Mouse (Mus musculus): Measurements from ENCODE around the gene E030025P04Rik.

E030025P04Rik gene

DNA sequence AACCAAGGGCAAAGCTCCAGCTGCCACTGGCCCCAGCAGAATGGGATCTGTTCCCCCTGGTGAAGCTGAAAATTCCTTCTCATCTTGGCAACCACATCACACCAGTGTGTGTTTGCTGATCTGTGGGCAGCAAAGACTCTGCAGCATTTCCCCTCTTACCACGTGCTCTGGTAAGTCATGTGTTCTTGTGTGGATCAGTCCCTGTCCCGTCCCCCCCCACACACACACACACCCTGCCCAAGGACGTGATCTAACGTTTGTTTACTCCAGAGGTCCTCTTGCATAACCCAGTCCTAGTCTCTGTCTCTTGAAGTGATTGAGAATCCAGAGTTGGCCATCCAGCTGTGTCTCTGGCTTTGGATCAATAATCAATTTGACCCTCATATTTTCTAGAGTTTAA, at the start of gene E030025P04Rik:
TSS of gene E030025P04Rik (minus strand) at position 134 of the 400 bp plus-strand sequence.
- no peak for DNase-seq (ENCODE audit: low spot score in 2 of 2)

DNA sequence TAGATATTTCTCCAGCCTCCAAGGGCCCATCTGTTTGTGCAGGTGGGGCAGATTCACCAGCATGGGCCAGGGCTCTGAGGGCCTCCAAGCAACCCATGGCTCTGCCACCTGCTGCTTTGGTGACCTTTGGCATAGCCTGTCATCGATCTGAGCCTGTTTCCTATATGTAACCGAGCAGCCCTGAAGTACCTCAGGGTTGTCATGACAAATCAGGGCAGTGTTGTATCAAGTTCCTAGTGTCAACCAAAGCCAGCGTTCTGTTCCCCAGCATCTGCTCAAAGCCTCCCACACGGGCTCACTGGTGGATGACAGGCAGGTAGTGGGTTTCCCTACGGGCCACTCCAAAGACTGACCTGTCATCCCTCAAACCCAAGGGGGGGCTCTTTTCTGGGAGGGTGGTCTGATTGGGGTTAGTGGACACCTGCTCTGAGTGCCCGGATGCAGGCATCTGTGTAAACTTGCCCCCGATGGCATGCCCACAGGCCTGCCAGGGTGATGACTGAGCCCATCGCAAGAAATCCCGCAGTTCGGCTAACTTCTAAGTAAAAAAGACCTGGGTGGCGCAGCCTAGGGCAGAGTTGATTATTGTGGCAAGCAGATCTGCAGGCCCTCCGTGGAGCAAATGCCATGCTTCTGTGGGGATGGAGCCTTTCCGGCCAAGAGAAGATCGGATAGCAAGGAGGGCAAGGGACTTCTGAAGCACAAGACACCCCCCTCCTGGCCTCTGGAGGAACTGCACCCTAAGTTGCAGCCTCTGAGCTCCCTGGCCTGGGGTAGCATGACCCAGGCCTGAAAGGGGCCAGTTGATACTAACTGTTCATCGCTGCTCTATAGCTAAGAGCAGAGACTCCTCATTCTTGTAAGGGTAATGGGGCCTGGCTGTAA, 48.7 kb upstream of the E030025P04Rik start:
- peak; percentile 54 to 74 for DNase-seq (ENCODE audit: low spot score in 2 of 2)

DNA sequence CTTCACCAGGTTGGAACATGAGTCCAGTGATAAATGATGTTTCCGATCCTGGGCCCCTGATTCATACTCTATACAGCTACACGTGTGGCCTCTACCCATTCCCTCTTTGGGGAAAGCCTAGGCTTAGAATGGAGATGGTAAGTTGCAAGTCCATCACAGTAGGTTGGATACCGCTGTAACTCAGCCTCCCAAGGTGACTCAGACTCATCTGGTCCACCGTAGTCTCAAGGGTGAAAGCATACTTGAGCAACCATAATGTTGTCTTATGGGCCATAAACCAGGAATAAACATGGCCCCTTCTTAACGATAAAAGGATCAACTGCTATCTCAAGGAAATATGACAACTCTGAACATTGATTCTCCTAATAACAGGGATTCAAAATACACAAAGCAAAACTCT, 44.1 kb upstream of the E030025P04Rik start:
- no peak for DNase-seq (ENCODE audit: low spot score in 2 of 2)

DNA sequence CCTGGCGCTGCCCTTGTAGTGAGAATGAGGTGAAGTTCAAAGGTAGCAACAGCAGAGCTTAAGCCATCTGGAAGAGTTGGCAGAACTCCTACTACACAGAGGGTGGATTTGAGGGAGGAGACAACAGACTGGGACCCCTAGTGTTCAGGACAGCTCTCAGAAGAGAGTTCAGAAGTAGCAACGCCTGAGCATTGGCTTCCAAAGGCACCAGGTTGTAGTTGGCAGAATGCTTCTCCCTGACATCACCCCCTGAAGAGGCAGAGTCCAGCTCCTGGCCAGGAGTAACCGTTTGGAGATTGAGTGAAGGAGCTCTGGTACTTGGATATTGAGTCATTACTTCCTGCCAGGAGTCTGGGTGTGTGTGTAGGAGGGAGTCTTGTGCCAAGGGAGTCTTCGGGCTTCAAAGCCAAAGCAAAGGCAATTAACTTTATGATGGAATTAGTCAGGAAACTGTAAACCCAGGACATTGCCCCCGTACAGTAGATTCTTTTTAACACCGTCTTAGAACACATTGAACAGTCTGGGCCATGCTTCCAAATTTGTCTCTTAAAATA, 43.5 kb upstream of the E030025P04Rik start:
- no peak for DNase-seq (ENCODE audit: low spot score in 2 of 2)

DNA sequence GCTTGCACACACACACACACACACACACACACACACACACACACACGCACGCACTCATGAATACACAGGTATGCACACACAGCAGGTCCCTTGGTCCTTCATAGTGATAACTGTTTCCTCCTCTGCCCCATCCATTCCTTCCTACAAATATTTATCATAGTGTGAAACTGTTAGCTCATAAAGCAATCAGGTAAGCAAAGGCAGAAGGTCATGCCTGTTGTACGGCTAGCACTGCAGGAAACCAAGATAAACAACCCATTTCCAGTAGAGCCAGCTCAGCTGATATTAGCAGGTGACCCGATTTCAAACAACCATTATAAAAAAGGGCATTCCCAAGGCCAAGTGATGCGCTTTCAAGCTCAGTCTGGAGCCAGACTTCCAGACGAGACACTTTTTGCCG, 36.9 kb upstream of the E030025P04Rik start:
- DNase-seq (ENCODE audit: low spot score in 2 of 2), result no peak

DNA sequence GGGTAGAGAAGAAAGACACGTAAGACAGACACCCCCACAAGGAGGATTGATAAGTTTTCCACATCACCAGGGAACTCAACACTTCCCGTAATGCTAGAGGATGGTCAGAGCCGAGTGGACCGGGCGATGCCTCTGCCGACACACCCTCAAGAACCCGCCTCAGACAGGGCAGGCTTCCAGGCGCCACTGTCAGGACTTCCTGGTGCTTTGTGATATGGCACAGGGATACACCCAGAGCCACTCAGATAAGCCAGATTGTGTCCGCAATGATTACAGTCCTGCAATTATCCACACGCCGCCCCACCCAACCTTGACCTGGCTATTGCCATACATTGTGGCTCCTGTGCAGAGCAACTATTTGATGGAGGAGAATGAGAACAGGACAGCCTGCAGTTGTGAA, 36.1 kb upstream of the E030025P04Rik start:
- no peak for DNase-seq (ENCODE audit: low spot score in 2 of 2)

DNA sequence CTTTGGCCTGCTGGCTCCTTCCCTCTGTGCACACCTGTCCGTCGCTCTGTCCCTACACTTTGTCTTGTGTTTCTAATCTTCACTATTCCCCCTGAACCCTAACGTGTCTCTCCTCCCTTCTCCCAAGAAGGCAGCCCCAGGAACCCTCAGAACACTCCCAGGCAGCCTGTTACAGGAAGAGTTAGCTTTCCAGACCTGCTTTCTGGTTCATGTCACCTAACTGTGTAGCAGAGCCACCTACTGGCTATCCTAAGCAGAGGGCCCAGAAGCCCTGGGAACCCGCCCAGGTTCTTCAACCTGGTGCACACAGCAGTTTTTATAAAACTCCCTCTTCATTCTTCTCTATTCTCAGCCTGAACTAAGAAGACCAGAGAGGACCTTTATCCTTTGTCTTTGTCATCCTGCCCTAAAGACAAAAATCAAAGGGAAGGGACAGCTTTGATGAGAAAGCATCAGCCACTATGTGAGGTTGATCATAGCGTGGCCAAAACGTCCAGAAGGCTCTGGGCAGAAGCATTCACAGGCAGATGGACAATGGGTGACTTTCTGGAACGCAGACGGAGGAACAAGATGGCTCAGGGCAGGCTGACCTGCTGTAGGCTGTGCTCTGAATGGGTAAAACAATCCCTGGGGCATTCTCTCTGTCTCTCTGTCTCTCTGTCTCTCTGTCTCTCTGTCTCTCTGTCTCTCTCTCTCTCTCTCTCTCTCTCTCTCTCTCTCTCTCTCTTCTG, 34.8 kb upstream of the E030025P04Rik start:
- DNase-seq (ENCODE audit: low spot score in 2 of 2), result peak; percentile 74

DNA sequence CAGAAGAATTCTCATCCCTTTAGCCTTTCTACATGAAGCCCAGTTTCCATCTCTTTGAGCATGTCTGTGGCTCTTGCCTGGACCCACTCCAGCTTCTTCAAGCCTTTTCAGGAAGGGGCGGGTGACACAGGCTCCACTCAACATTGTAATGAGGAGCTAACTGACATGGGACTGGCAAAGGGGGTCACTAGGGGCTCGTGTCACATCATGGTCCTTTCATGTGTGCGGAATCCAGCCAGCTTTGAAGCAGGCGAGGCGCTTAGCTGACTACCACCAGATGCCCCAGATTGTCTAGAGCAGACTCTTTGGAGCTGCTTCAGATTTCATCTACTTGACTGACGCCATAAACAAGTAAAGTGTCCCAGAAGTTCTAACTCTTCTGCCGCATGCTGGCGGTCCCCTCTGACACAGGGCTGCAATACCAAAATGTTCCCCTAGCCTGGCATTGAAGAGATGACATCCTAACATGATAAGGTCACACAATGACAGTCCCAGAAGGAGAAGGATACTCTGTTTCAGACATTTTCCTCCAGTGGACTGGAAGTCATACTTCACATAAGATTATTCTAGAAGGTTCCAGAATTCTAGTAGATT, 31.3 kb upstream of the E030025P04Rik start:
- no peak for DNase-seq (ENCODE audit: low spot score in 2 of 2)

DNA sequence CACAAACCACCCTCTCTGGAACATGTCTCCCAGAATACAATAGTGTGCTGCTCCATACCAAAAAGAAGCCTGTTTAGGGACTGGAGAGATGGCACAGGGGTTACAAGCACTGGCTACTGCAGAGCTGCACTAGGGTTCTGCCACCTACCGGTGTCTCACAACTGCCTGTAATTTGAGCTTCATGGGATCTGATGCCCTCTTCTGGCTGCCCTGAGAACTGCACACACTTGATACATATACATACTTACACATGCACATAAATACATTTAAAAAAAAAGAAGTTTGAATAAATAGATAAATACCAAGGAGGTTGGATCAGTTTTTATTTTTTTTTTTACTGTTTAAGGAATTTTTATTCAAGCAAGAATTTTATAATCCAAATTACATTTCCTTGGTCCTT, 28.1 kb upstream of the E030025P04Rik start:
- no peak for DNase-seq (ENCODE audit: low spot score in 2 of 2)

DNA sequence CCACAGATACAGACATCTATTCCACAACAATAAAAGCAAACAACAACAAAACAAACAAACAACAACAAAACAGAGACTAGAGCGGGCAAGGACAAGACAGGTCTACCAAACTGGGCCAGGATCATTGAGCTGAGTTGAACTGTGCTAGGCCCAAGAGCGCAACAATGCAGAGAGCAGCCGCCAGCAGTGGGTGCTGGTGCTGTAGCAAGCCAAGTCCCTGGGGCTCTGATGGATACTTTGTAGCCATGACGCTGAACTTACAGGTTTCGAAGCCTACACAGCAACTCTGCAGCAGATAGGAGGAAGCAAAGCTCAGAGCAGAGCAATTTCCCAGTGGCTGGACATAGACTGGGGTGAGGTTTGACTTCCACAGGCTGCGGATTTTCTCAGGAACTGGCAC, 26.6 kb upstream of the E030025P04Rik start:
- no peak for DNase-seq (ENCODE audit: low spot score in 2 of 2)

DNA sequence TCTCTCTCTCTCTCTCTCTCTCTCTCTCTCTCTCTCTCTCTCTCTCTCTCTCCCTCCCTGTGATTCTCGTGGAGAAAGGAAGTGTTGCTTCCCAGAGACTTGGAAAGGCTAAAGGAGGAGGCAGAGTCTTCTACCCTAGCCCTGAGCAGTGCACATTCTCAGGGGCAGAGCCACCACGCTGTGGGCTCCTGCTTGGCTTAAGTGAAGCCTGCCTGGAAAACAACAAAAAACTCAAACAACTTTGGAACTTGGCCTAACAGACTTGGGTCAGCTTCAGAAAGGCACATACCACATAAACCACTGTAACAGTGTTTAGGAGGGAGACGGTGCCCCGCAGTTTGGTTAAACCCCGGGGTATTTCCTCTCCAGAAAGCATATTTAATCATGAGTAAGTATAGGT, 13.5 kb upstream of the E030025P04Rik start:
- no peak for DNase-seq (ENCODE audit: low spot score in 2 of 2)

DNA sequence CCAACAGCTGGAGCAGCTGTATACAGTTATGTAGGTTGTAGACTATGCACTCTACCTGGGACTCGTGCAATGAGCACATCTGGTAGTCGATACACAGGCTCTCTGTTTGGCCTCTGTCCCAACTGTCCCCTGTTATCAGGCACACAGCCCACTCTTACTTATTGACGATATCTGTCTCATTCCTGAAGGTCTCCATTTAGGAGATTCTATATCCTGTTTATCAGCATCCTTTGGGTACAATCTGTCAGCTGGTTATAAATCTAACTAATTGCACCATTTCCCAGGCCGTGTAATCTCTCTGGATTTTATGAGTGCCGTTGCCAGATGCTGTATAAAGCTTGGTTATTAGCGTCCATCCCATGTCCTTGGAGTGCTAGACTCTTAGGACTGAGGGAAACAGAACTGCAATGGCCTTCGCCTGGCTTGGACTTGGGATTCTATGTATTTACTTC, 747 bp upstream of the E030025P04Rik start:
- no peak for DNase-seq (ENCODE audit: low spot score in 2 of 2)

DNA sequence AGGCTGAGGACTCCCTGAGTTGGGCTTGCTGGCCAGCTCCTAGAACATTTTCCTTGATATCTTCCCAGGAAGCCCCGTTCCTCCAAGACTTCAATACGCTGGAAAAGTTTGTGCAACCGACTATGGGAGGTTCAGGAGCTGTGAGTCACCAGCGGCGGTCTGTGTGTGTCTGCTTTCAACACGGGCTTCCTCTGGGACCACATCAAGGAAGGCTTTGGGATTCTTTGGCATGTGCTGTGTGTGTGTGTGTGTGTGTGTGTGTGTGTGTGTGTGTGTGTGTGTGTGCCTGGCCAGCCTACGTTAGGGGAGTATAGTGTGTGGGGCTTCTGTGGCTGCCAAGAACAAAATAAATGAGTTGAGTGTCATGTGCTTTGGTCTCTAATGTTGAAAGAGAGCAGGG, 17.7 kb downstream of the E030025P04Rik start:
- no peak for DNase-seq (ENCODE audit: low spot score in 2 of 2)

DNA sequence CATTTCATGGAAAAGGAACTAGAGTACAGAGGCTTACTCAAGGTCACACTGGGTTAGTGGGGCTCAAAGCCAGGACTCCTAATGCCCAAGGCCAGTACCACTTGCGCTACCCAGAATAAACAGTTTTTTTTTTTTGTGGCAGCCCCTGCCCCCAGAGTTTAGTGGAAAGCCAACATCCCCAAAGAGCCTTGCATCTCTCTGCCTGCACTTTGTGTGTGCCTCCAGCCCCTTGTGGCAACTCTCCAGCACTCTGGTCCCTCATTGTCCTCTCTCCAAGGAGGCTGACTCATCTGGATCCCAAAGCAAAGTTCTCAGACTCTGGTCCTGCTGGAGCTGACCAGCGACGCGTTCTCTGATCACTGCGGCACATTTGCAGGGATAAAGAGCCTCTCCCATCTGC, 18.7 kb downstream of the E030025P04Rik start:
- peak; percentile 70 to 72 for DNase-seq (ENCODE audit: low spot score in 2 of 2)

DNA sequence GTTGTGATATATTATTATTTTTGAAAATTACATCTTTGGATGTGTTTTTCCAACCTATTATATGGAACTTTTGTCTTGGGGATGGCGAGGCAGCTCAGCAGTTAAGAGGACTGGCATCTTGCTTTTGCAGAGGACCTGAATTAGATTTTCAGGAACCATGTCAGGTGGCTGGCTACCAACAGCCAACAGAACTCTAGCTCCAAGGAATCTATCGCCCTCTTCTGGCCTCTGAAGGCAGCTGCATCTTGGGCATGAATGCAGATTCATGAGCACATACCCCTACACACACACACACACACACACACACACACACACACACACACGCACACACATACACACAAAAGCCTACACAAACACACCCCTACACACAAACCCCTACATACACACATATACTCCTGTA, 19.9 kb downstream of the E030025P04Rik start:
- peak; percentile 32 for DNase-seq (ENCODE audit: low spot score in 2 of 2)

DNA sequence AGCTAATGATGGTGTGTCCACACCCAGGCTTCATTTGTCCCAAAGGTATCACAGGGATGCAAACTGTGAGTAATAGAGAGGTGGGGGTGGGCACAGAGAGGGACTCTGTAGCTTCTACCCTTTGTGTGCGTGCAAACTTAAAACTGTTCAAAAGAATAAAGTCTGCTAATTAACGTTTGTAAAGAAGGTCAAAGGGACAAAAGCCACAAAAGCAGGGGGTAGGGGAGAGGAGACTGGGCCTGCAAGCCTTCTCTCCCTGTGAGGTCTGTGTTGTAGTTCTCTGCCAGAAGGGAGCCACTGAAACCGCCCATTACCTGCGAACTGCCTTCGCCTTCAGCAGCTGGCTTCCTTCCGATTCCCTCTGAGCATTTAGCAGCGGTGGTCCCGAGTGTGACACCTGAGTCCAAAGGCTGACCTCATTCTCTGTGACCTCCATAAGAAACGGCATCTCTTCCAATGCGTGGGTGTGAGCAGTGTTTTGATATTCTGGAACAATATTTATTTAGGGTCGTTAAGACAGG, 34.3 kb downstream of the E030025P04Rik start:
- DNase-seq (ENCODE audit: low spot score in 2 of 2), result no peak

DNA sequence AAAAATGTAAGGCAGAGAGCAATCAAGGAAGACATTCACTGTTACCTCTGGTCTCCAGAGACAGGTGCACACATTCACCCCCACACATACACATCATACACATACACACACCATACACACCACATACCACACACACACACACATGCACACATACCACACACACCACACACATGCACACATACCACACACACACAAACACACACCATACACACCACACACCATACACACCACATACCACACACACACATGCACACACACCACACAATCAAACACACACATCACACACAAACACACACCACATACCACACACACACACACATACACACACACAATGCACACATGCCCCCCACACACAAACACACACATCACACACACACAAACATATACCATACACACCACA, 35.1 kb downstream of the E030025P04Rik start:
- no peak for DNase-seq (ENCODE audit: low spot score in 2 of 2)

DNA sequence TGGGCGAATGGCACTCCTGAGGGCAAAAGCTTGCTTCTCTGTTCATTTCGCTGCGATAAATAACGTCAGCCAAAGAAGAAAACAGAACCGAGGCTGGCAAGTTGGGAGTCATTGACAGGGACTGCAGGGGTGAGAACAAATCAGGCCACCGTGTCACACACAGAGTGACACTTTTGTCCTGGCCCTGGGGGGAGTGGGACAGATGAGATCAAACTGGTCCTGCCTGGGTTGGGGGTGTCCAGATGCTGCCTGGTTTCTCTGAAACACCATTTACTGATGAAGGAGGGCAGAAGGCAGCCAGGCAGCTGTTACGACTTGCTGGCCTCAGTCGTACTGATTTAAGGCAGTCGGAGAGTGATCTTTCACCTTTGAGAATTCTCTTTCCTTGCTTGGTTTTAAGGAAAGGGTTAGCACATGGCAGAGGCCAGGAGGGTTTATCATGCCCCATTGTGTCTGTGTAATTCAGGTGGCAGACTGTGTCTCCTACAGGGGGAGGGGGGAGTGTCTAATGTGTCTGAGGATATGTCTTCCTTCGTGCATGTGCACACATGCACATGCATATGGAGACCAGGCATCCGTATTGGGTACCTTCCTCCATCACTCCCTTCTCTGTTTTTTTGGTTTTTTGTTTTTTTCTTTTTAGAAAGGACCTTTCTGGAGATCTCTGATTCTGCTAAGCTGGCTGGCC, 36.5 kb downstream of the E030025P04Rik start:
- no peak for DNase-seq (ENCODE audit: low spot score in 2 of 2)

DNA sequence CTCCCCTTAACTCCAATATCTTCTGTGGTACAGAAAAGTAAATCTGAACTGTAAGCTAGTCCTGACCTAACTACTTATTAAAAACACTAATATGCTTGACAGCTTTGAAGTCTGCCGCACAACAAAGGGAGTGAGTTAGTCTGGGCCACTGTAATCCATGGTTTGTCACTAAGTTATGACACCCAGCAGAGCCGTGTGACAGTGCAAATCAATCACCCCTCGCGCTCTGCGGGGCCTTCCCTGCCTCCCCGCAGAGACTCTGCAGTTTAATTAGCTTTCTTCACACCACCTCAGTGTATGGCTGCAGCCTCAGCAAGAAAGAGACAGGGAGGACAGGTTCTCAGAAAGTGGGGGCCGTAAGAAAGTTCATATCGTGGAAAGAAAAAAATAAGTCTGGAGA, 37.4 kb downstream of the E030025P04Rik start:
- no peak for DNase-seq (ENCODE audit: low spot score in 2 of 2)

DNA sequence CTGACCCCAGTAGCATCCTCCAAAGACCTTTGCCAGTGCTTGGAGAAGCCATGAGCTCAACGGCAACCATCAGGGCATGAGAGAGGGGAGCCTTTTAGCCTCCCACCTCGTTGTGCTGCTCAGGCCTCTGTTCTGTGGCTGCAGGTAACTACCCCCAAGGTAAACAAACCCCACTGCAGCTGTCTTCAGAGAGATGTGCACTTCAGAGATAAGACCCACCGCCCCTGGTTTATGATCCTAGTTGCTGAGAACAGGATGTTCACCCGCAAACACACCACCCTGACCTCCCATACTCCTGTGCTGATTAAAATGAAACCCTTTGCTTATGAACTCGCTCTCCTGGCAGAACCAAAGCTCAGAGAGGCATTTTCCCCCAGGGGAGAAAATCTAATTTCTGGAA, 38.0 kb downstream of the E030025P04Rik start:
- DNase-seq (ENCODE audit: low spot score in 2 of 2), result no peak

DNA sequence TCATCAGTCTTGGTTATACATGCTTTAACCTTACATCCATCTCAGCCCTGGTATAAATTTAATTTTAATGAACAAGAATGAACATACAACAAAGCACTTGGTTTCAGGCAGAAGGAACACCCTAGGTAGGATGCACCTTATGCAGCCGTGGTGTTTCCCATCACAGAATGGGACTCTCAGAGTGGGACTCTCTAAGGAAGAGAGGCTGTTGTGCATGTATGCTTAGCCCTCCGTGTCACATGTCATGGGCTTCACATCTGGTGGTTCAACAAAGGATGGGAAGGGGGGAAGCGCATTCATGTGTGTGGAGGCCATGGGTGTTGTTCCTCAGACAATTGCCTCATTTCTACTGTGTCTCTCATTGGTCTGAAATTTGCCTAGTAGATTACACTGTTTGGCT, 40.8 kb downstream of the E030025P04Rik start:
- no peak for DNase-seq (ENCODE audit: low spot score in 2 of 2)
